Mouse (Mus musculus) stomach, postnatal 0 days (tissue): Measurements from ENCODE around the gene Coro1b. TPM values are rescaled to one million over a fixed set of nuclear protein-coding genes. Genes with fewer than 3 reads are reported as not detected.

Experiments
- ATAC-seq: fragments of 200-750 bp; cut with Nextera tagmentation; 2 replicates; pipeline ENCODE4 v1.8.0; 2017; ENCODE audit not compliant: low FRiP score, low TSS enrichment
- DNase-seq: peaks from one replicate; pipeline ENCODE4 v3.0.0-alpha.2; 2016; ENCODE audit warnings: low spot score
- H3K27ac ChIP-seq: fragments of 300-500 bp; sonication (generic); replicated peaks from 2 replicates; pipeline ENCODE4 v1.5.1; 2014; ENCODE audit warnings: mild to moderate bottlenecking, control low read depth
- H3K27me3 ChIP-seq: fragments of 300-500 bp; sonication (generic); 2 replicates; pipeline ENCODE4 v1.6.1; 2014; ENCODE audit warnings: low read length; ENCODE audit not compliant: control insufficient read depth, insufficient read depth
- H3K36me3 ChIP-seq: fragments of 300-500 bp; sonication (generic); 2 replicates; pipeline ENCODE4 v1.6.1; 2014; ENCODE audit warnings: low read length, mixed read lengths; ENCODE audit not compliant: control insufficient read depth, insufficient read depth
- H3K4me1 ChIP-seq: fragments of 300-500 bp; sonication (generic); replicated peaks from 2 replicates; pipeline ENCODE4 v1.6.1; 2014; ENCODE audit warnings: antibody characterized with exemption; ENCODE audit not compliant: control insufficient read depth, insufficient read depth
- H3K4me2 ChIP-seq: fragments of 300-500 bp; sonication (generic); replicated peaks from 2 replicates; pipeline ENCODE4 v1.6.1; 2014; ENCODE audit warnings: low read depth, mild to moderate bottlenecking, control low read depth, moderate library complexity
- H3K4me3 ChIP-seq: fragments of 300-500 bp; sonication (generic); 2 replicates; pipeline ENCODE4 v1.5.1; 2014; ENCODE audit warnings: low read depth, low read length, control low read depth
- H3K9ac ChIP-seq: fragments of 300-500 bp; sonication (generic); 2 replicates; pipeline ENCODE4 v1.6.1; 2014; ENCODE audit warnings: mild to moderate bottlenecking, low read length, control low read depth, mixed read lengths
- H3K9me3 ChIP-seq: fragments of 300-500 bp; sonication (generic); 2 replicates; pipeline ENCODE4 v1.6.1; 2016; ENCODE audit warnings: low read length; ENCODE audit not compliant: control insufficient read depth
- CTCF ChIP-seq: IDR thresholded peaks from 2 replicates; pipeline ENCODE4 v1.5.1; 2016; ENCODE audit warnings: antibody characterized with exemption, low read depth, mild to moderate bottlenecking, moderate library complexity
- EP300 ChIP-seq: optimal IDR thresholded peaks from 2 replicates; pipeline ENCODE3; 2016; ENCODE audit warnings: antibody characterized with exemption
- WGBS: fragments of 180-500 bp; shearing (Covaris S2); extraction: QIAGEN DNeasy Blood & Tissue Kit; methylation state at CpG from one replicate; pipeline ENCODE4 v1.1.7; 2014; 5-methylcytosine and 5-hydroxymethylcytosine counted together
- polyA plus RNA-seq: library from polyadenylated mRNA; unstranded; fragments of >200 nt; fragmentation: Nextera tagmentation; extraction: Ambion mirVana; gene quantifications from 2 replicates; pipeline ENCODE4 v1.2.1, GENCODE M21; 2015

Coro1b gene
- polyA plus RNA-seq, 1 experiment from 2014 or later, result 127 TPM

DNA sequence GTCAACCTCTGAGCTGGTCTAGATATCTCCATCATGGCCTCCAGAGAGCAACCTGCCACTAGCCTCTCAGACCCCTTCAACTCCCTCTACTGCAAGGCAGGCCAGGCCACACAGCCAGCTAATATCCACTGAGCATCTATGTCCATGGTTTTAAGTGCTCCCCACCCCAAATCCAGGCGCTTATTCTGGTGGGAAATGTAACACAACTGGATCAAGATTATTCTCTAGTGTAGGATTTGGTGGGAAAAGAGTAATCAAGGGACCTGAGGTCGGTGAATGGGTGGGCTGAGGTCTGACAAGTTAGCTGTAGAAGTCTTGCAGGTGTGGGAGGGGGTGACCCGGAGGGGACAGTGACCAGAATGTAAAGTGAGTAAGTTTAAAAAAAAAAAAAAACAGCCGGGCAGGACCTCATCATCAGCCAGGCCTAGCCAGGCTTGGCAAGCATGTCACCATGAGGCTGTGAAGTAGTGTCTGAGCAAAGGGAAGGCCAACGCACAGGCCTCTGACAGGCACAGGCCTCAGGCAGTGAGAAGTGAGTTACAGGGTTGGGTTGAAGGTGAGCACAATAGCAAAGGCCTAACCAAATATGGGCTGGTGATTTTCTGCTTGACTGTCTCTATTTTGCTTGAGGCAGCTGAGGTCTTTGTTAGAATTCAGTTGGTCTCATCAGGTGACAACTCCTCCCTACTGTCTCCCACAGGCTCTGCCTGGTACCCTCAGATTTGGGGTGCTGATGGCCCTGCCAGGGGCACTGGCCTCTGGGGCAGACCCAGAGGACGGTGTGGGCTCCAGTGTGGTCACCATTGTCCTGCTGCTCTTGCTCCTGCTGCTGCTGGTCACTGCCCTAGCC lies 7.0 kb downstream of the Coro1b start:
- Histone ChIP-seq H3K27me3 (no peaks in the 10 kb centered on the region), H3K4me2 (no peak overlapping the region), H3K9ac (no peak overlapping the region), H3K36me3 (peaks cover 34% of the 10 kb centered on the region), H3K4me3 (no peak overlapping the region), H3K4me1 (no peaks in the 10 kb centered on the region), H3K27ac (no peak overlapping the region), H3K9me3 (no peaks in the 10 kb centered on the region)
- WGBS, result 80% methylated on average over 6 of the region's 6 CpGs
- TF ChIP-seq EP300 (no peak), CTCF (no peak)
- no peak for ATAC-seq
- DNase-seq, result no peak

DNA sequence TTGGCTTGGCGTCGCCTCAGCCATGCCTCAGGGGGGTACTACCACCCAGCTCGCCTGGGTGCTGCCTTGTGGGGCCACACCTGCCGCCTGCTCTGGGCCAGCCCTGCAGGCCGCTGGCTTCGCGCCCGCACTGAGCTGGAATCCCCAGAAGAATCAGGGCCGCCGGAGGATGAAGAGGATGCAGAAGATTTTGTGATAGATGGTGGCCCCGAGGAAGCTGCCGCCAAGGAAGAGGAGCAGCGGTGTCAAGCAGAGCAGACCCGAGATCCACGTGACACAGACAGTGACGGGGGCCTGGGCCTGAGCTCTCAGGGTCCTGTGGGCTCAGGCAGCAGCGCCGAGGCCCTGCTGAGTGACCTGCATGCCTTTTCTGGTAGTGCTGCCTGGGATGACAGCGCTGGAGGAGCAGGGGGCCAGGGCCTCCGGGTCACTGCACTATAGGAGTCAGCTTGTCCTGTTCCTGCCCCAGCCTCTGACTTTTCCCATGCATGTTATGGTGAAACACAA lies 7.7 kb downstream of the Coro1b start:
- peaks cover 30% of the 10 kb centered on the region for H3K36me3 ChIP-seq
- no peak overlapping the region for H3K4me3 ChIP-seq
- no peaks in the 10 kb centered on the region for H3K9me3 ChIP-seq
- no peak for DNase-seq
- H3K27me3 ChIP-seq, result no peaks in the 10 kb centered on the region
- TF ChIP-seq EP300 (no peak), CTCF (no peak)
- no peak overlapping the region for H3K4me2 ChIP-seq
- no peaks in the 10 kb centered on the region for H3K4me1 ChIP-seq
- no peak for ATAC-seq
- 71% methylated on average over 20 of the region's 20 CpGs for WGBS
- H3K9ac ChIP-seq, result no peak overlapping the region
- H3K27ac ChIP-seq, result no peak overlapping the region

DNA sequence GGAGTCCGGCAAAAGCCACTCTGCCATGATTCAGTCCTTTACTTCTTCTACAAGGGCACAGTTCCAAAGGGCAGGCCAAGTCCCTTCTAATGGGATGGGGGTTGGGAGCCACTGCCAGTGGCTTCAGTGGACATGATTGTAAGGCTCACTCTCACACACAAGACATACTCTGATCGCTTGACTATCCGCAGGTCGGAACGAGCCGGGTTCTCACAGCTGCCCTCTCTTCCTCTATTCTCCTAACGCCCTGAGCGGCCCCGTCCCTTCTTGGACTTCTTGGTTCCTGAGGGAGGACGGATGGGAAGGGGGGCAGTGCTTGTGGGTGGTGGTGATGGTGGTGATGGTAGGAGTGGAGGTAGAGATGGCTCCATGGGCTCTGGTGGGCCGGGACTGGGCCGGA lies 8.4 kb downstream of the Coro1b start:
- WGBS, result 90% methylated on average over 12 of the region's 12 CpGs
- ATAC-seq (no peak), DNase-seq (no peak)
- Histone ChIP-seq H3K27me3 (no peaks in the 10 kb centered on the region), H3K4me1 (no peaks in the 10 kb centered on the region), H3K9me3 (no peaks in the 10 kb centered on the region), H3K4me3 (no peak overlapping the region), H3K36me3 (peaks cover 33% of the 10 kb centered on the region), H3K9ac (no peak overlapping the region), H3K4me2 (no peak overlapping the region), H3K27ac (no peak overlapping the region)
- TF ChIP-seq CTCF, result no peak
- TF ChIP-seq EP300, result no peak

DNA sequence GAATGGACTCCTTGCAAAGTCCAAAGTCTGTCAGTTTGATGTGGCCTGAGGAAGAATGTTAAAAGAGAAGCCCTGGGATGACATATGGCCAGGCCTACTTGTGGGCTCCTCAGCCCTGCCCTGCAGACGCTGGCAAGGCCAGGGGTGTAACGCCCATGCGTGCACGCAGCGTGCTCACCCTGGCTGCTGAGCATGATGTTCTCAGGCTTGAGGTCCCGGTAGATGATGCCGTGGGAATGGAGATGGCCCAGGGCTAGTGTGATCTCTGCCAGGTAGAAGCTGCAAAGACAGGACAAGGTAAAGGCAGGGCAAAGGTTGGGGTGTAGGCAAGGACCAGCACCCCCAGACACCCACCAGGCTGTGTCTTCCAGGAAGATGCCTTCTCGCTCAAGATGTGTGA lies 10.6 kb downstream of the Coro1b start:
- DNase-seq, result no peak
- Histone ChIP-seq H3K4me1 (no peaks in the 10 kb centered on the region), H3K27me3 (no peaks in the 10 kb centered on the region), H3K9me3 (no peaks in the 10 kb centered on the region), H3K4me2 (no peak overlapping the region), H3K9ac (no peak overlapping the region), H3K27ac (no peak overlapping the region), H3K4me3 (no peak overlapping the region), H3K36me3 (peaks cover 27% of the 10 kb centered on the region)
- no peak for ATAC-seq
- WGBS, result 95% methylated on average over 8 of the region's 8 CpGs
- TF ChIP-seq EP300 (no peak), CTCF (no peak)

DNA sequence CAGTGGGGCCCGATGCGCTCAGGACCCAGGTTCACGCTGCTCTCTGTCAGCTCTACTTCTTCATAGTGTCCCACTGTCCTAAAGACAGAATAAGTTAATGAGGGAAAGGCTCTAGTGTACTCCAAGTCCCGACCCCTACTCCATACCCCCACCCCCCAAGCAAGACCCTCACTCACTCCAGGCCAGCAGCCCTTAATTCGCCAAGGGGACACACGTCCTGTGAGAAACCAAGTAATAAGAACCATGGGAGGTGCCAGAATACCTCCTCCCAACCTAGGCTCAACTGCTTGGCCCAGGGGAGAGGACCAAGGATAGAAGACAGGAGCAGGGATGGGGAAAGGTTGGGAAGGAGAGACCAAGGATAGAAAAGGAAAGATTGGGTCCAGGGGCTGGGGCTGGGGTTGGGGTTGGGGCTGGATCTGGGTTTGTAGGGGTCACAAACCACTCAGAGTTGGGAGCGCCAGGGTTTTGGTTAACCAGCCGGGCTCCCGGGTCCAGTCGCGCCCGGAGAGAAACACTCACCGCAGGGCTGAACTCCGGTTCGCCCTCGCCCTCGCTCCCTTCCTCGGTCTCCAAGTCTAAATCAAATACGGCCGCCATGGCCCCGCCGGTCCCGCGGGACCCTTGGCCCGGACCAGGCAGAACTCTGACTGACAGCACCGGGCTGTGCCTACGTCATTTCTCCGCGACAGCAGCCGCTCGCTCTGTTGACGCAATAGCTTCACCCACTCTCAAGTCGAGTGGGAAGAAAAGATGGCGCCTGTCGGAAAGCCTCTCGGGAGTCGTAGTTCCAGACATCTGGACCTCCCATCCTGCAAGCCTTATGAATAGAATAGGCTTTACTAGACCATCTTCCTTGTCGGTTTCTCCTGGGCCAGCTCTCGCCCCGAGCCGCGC lies 14.5 kb downstream of the Coro1b start, which contains the start of gene Rps6kb2:
Rps6kb2 (minus strand) TSS at position 709 of the 897 bp plus-strand sequence.
- 0 out of 2 replicates have a peak within 1 kb of the TSS, but pooled peaks have one; percentile 40 for H3K27ac ChIP-seq
- DNase-seq (peak; percentile 95), ATAC-seq (peak; percentile 86)
- H3K4me3 ChIP-seq, result peak within 1 kb of the TSS; percentile 70
- H3K36me3 ChIP-seq, result peaks cover 19% of the 10 kb centered on the region
- no peaks in the 10 kb centered on the region for H3K27me3 ChIP-seq
- TF ChIP-seq CTCF (no peak), EP300 (no peak)
- WGBS, result 7% methylated on average over 41 of the region's 42 CpGs
- H3K4me1 ChIP-seq, result no peaks in the 10 kb centered on the region
- H3K9me3 ChIP-seq, result no peaks in the 10 kb centered on the region
- peak within 1 kb of the TSS; percentile 80 for H3K9ac ChIP-seq
- H3K4me2 ChIP-seq, result peak within 1 kb of the TSS; percentile 95
